Mouse (Mus musculus) midbrain, embryonic 10.5 days (tissue): ENCODE results near the gene Cbx3. TPM values are rescaled to one million over a fixed set of nuclear protein-coding genes. Genes with fewer than 3 reads are reported as not detected.

Experiments
- DNase-seq: peaks from one replicate; pipeline ENCODE4 v3.0.0-alpha.2; 2017; ENCODE audit warnings: low spot score
- H3K27ac ChIP-seq: fragments of 300-500 bp; sonication (generic); replicated peaks from 2 replicates; pipeline ENCODE4 v1.5.1; 2016; ENCODE audit warnings: mild to moderate bottlenecking
- H3K27me3 ChIP-seq: fragments of 300-500 bp; sonication (generic); 2 replicates; pipeline ENCODE4 v1.6.1; 2016; ENCODE audit warnings: low read depth, mild to moderate bottlenecking; ENCODE audit not compliant: poor library complexity, severe bottlenecking
- H3K36me3 ChIP-seq: fragments of 300-500 bp; sonication (generic); 2 replicates; pipeline ENCODE4 v1.6.1; 2016; ENCODE audit warnings: mild to moderate bottlenecking, moderate library complexity
- H3K4me1 ChIP-seq: fragments of 300-500 bp; sonication (generic); 2 replicates; pipeline ENCODE4 v1.6.1; 2016
- H3K4me3 ChIP-seq: fragments of 300-500 bp; sonication (generic); 2 replicates; pipeline ENCODE4 v1.5.1; 2016; ENCODE audit warnings: mild to moderate bottlenecking, moderate library complexity
- H3K9me3 ChIP-seq: fragments of 300-500 bp; sonication (generic); replicated peaks from 2 replicates; pipeline ENCODE4 v1.6.1; 2016; ENCODE audit warnings: mild to moderate bottlenecking
- WGBS: fragments of 180-500 bp; shearing (Covaris S2); methylation state at CpG from one replicate; pipeline ENCODE4 v1.1.7; 2016; 5-methylcytosine and 5-hydroxymethylcytosine counted together
- polyA plus RNA-seq: library from polyadenylated mRNA; unstranded; fragments of >200 nt; fragmentation: Nextera tagmentation; extraction: Ambion mirVana; gene quantifications from 2 replicates; pipeline ENCODE4 v1.2.1, GENCODE M21; 2016

Gene Cbx3
- polyA plus RNA-seq, 1 experiment from 2014 or later = 692 TPM

DNA sequence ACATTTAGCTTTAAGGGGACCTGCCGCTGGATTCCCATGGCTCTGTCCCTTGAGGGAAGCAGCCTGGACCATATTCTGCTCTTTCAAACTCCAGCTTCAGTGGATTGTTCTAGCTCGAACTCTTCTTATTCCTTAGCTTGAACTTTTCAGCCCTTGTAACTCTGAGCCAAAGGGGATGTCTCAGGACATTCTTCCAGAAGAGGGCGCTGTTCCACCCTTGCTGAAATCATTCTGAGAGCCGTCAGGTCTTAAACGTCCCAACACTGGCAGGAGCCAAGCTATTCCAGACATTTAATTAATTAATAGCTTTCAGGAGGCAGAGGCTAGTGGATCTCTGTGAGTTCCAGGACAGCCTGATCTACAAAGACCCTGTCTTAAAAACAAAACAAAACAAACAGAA lies 39.9 kb downstream of the Cbx3 start:
- peak; percentile 42 for DNase-seq
- no peak overlapping the region for H3K27ac ChIP-seq
- no peak overlapping the region for H3K4me3 ChIP-seq
- WGBS = 32% methylated on average over 5 of the region's 5 CpGs
- no peaks in the 10 kb centered on the region for H3K9me3 ChIP-seq
- H3K4me1 ChIP-seq = peaks cover 9% of the 10 kb centered on the region; the same call in 1 of the 2 replicates
- H3K36me3 ChIP-seq = no peaks in the 10 kb centered on the region
- H3K27me3 ChIP-seq = no peaks in the 10 kb centered on the region

DNA sequence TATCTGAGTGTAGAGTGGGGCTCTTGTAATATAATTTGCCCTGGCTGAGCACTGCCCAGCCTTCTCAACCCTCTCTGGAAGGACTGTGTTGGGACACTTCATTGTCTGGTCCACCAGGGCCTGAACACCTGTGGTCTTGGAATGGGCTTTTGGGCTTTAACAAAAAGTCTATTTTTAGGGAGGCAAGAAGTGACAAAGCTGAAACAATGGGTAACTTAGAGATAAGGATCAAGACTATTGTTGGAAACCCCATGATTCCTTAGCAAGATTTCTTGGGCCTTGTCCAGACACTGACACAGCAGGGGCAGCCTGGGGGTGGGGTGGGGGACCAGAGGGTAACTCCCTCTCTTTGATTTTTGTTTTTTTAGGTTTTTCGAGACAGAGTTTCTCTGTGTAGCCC lies 40.8 kb downstream of the Cbx3 start:
- H3K4me1 ChIP-seq = peaks cover 9% of the 10 kb centered on the region; the same call in 1 of the 2 replicates
- no peaks in the 10 kb centered on the region for H3K36me3 ChIP-seq
- H3K27ac ChIP-seq = no peak overlapping the region
- DNase-seq = no peak
- no peaks in the 10 kb centered on the region for H3K9me3 ChIP-seq
- H3K4me3 ChIP-seq = no peak overlapping the region
- 50% methylated on average over 1 of the region's 1 CpGs for WGBS
- no peaks in the 10 kb centered on the region for H3K27me3 ChIP-seq

DNA sequence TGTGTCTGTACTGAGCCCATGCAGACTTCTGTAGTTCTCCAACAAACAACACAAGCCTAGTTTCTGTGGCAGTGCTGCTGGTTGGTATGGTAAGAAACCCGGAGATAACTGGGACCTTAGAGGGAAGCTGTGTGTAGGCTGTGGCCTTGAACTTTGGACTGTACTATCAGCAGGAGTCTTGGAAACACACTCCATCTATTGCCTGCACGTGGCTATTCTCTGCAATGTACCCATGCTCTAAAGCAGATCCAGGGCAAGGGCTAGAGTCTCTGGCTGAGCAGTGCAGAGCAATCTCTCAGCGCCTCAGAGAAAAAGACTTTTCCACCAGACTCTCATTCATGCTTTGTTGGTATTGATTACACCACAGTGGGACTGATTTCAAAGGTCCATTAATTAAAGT lies 43.6 kb downstream of the Cbx3 start:
- 84% methylated on average over 3 of the region's 3 CpGs for WGBS
- peaks cover 8% of the 10 kb centered on the region; the same call in 1 of the 2 replicates for H3K4me1 ChIP-seq
- no peak for DNase-seq

DNA sequence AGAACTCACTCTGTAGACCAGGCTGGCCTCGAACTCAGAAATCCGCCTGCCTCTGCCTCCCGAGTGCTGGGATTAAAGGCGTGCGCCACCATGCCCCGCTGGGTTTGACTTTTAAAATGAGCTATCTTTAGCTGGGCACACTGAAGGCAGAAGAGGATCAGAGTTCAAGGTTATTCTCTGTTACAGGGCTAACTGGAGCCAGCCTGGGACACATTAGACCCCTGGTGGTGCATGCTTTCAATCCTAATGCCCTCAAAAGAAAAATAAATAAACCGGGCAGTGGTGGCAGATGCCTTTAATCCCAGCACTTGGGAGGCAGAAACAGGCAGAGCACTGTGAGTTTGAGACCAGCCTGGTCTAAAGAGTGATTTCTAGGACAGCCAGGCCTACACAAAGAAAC lies 44.7 kb downstream of the Cbx3 start:
- H3K27ac ChIP-seq = no peak overlapping the region
- peaks cover 4% of the 10 kb centered on the region; the same call in 1 of the 2 replicates for H3K9me3 ChIP-seq
- H3K4me3 ChIP-seq = no peak overlapping the region
- H3K36me3 ChIP-seq = no peaks in the 10 kb centered on the region
- H3K4me1 ChIP-seq = no peaks in the 10 kb centered on the region
- H3K27me3 ChIP-seq = no peaks in the 10 kb centered on the region
- 91% methylated on average over 7 of the region's 7 CpGs for WGBS
- no peak for DNase-seq

More for the DNA sequence above, 43.6 kb downstream of the Cbx3 start:
- H3K36me3 ChIP-seq = no peaks in the 10 kb centered on the region
- H3K27me3 ChIP-seq = no peaks in the 10 kb centered on the region
- H3K9me3 ChIP-seq = peaks cover 4% of the 10 kb centered on the region; the same call in 1 of the 2 replicates
- no peak overlapping the region for H3K4me3 ChIP-seq
- no peak overlapping the region for H3K27ac ChIP-seq

DNA sequence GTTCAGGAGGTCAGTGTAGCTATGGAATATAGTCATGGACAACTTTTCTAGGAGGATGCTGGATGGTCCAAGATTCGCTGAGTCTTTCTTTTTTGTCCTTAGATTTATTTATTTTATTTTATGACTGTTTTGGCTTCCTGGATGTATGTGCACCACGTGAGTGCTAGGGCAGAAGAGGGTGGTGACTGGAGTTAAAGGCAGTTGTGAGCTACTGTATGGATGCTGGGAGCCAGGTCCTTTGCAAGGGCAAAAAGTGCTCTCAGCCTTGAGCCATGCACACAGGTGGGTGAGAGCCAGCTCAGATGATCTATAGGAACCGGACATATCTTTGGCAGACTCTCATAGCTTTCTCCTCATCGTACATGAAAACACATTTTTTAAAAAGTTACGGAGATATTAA lies 53.1 kb downstream of the Cbx3 start:
- Histone ChIP-seq H3K36me3 (no peaks in the 10 kb centered on the region), H3K4me3 (peak overlapping the region; percentile 84), H3K4me1 (peaks cover 25% of the 10 kb centered on the region), H3K9me3 (no peaks in the 10 kb centered on the region), H3K27me3 (no peaks in the 10 kb centered on the region), H3K27ac (peak overlapping the region; percentile 92)
- DNase-seq = no peak
- 28% methylated on average over 5 of the region's 5 CpGs for WGBS

DNA sequence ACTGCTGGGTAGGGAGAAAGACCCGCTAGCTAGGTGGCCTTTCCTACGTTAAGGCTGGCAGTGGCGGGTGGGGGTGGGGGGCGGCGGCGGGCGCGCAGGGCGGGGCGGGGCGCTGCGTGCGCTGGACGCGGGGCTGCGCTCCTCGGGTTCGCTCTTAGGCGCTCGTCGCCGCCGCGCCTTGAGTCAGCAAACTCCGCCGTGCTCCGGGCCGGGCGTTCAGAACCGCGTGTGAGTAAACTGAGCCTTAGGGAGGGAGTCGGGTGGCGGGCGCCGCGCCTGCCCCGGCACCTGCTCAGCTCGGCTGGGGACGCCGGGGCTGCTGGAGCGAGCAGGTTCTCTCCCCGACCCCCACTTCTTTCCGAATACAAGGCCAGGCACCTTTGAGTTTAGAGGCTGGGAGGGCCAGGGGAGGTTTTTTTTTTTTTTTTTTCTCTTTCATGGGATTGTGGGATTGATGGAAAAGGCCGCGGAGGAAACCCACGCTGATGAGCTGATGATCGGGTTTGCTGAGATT lies 53.7 kb downstream of the Cbx3 start, which contains the start of gene Snx10:
Snx10 (plus strand) TSS at position 95 of the 514 bp plus-strand sequence.
- WGBS = under 1% methylated on average over 47 of the region's 47 CpGs
- no peaks in the 10 kb centered on the region for H3K36me3 ChIP-seq
- peak; percentile 71 for DNase-seq
- H3K4me1 ChIP-seq = peaks cover 30% of the 10 kb centered on the region
- no peaks in the 10 kb centered on the region for H3K9me3 ChIP-seq
- peak within 1 kb of the TSS; percentile 92 for H3K27ac ChIP-seq
- no peaks in the 10 kb centered on the region for H3K27me3 ChIP-seq
- H3K4me3 ChIP-seq = peak within 1 kb of the TSS; percentile 84

DNA sequence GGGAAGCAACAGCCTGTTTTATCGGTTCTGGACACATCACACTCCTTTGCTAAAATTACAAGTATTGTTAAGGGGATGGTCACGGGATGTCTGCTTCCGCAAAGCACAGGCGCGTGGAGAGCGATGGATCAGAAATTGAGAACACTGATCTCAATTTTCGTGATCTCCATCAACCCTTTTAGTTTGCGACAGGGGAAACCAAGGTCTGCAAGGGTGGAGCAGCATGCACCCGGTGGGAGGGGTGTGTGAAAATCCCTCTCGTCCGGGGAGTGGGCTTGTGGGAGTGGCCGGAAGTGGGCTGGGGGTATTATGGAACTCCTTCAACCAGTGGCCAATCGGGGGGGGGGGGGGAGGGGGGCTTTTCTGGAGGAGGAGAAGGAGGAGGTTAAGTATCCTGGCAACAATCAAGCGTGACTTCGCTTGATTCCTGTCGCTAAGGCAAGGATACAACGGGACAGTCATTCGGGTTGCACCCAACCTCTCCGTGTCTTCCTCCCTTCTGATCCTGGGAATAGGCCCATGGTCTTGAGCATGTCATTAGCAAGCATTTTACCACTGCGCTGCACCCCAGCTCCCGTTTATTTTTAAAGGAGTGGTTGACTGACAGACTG lies 54.3 kb downstream of the Cbx3 start:
- 2% methylated on average over 20 of the region's 21 CpGs for WGBS
- peak overlapping the region; percentile 92 for H3K27ac ChIP-seq
- no peaks in the 10 kb centered on the region for H3K27me3 ChIP-seq
- no peaks in the 10 kb centered on the region for H3K36me3 ChIP-seq
- H3K9me3 ChIP-seq = no peaks in the 10 kb centered on the region
- H3K4me1 ChIP-seq = peaks cover 36% of the 10 kb centered on the region
- DNase-seq = peak; percentile 90
- peak overlapping the region; percentile 84 for H3K4me3 ChIP-seq

DNA sequence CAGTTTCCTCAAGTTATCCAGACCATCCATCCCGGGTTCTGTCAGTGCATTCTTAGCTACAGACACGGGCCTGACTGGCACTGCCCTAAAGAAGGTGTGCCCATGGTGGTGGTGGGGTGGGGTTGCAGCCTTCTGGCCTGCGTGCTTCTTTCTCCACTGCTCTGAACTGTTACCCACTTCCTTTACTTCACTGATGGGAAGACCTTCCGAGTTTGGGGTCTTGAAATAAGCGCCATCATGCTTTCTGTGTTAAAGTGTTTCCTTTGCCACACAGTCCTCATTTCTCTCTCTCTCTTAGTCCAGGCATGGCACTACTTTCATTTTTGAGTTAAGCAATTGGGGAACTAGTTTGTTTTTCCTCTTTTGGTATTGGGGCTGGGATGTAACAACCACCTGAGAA lies 54.8 kb downstream of the Cbx3 start:
- DNase-seq = no peak
- H3K4me3 ChIP-seq = peak overlapping the region; percentile 84
- no peaks in the 10 kb centered on the region for H3K36me3 ChIP-seq
- H3K4me1 ChIP-seq = peaks cover 41% of the 10 kb centered on the region
- no peaks in the 10 kb centered on the region for H3K27me3 ChIP-seq
- no peaks in the 10 kb centered on the region for H3K9me3 ChIP-seq
- 57% methylated on average over 5 of the region's 5 CpGs for WGBS
- peak overlapping the region; percentile 92; the same call in 1 of the 2 replicates for H3K27ac ChIP-seq

DNA sequence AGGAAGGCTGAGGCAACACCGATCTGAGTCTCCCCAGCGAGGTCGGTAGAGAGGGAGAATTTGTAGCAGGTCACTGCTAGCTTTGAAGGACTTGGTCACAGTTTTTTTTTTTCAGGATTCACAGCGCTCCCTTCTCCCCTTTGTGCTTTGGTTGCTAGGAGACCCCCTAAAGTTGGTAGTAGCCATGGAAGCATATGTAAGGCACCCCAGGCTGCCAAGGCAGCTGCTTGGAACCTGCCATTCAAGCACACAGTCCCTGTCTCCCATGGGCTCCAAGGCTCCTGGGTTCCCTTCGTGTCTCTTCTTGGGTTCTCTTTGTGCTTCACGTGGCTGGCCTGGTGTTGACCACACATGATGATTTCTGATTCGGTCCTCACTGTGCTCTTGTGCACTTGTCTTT lies 59.3 kb downstream of the Cbx3 start:
- peak overlapping the region; percentile 72 for H3K27ac ChIP-seq
- H3K4me3 ChIP-seq = no peak overlapping the region
- H3K36me3 ChIP-seq = peaks cover 12% of the 10 kb centered on the region
- H3K4me1 ChIP-seq = peaks cover 39% of the 10 kb centered on the region
- 49% methylated on average over 7 of the region's 7 CpGs for WGBS
- no peaks in the 10 kb centered on the region for H3K27me3 ChIP-seq
- 0 out of 2 replicates have a peak, but pooled peaks cover 4% of the 10 kb centered on the region for H3K9me3 ChIP-seq
- DNase-seq = peak; percentile 43

Other genes starting within 250 kb of the Cbx3 start
- 1.3 and 3.3 TPM in 2 replicates for gene Nfe2l3, start 37.7 kb upstream of the Cbx3 start, polyA plus RNA-seq
- 2,311 and 2,476 TPM in 2 replicates for gene Hnrnpa2b1, start 466 bp upstream of the Cbx3 start, polyA plus RNA-seq
- 37.0 and 40.9 TPM in 2 replicates for gene Snx10, start 53.5 kb downstream of the Cbx3 start, polyA plus RNA-seq